Mouse (Mus musculus): ENCODE data around the gene Siglecf. TPM values are rescaled to one million over a fixed set of nuclear protein-coding genes. Genes with fewer than 3 reads are reported as not detected.

Gene Siglecf
- polyA plus RNA-seq (2014; fragmentation: Illumina TruSeq; extraction: RNeasy Lipid Tissue Mini Kit (QIAGEN cat#74804); ENCODE audit: low read depth, low replicate concordance) = not detected

DNA sequence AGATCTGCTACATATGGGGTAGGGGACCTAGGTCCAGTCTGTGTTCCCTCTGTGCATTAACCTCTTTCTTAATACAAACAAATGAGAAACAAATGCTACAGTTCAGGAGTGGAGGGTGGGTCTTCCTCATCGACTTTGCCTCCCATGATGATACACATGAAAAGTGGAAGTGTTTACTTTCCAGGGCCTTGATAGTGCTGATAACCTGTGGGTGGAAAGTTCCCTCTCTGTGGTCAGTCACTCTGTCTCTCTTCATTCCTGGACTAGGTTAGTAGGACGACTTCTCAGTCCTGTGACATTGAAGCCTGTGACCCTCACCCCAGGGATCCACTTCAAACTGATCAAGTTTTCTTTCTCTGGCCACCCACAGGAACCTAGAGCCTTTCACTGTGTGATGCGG, at the start of gene Siglecf:
Gene Siglecf, plus strand, starts transcription at position 188 of the 400 bp plus-strand sequence.

DNA sequence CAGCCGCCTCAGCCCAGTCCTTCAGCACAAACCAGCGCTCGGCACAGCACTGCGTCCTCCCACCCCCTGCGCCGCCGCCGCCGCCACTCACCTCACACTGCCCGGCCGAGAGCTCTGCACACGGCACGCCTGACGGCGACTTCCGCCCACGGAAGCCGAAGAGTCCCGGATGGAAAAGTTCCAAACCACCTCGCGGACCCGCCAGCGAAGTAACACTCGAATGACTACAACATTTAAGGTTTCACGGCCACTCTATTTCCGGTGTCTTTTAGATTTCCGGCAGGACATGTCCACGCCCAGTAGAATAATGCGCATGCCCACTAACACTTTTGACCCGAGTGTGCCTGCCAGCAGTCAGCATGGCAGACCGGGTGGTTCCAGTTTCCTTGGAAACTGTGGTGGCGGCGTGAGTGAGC, 38.1 kb upstream of the Siglecf start, which contains the start of gene Zfp715:
Gene Zfp715, minus strand, starts transcription at position 282 of the 416 bp plus-strand sequence.

DNA sequence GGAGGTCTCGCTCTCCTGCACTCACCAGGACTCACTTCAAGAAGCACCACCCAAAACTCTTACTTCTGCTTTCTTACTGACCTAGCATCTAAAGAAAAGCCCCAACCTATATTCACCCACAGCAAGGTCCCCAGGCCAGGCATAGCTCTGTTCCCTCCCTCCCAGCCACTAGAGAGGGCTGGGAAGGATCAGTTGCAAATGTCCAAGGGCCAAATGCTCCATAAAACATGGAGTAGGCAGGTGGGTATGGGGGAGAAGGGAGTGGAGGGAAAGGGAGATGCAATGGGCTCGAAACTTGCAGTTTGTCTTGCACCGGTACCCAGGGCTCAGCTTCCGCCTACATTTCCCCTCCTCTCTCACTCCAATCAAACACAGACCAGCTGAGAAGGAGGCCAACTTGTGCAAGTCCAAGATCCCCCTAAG, 57.0 kb downstream of the Siglecf start, which contains the start of gene Siglecg:
Gene Siglecg, plus strand, starts transcription at position 74 of the 423 bp plus-strand sequence.

Other genes with a start within 250 kb of the Siglecf start
- not detected for gene Zfp936, start 237.1 kb upstream of the Siglecf start, polyA plus RNA-seq (2014; fragmentation: Illumina TruSeq; extraction: RNeasy Lipid Tissue Mini Kit (QIAGEN cat#74804); ENCODE audit: low read depth, low replicate concordance)
- gene Zfp715, start 38.0 kb upstream of the Siglecf start, polyA plus RNA-seq (2014; fragmentation: Illumina TruSeq; extraction: RNeasy Lipid Tissue Mini Kit (QIAGEN cat#74804); ENCODE audit: low read depth, low replicate concordance) = 38.8 TPM
- not detected for gene Siglecg, start 56.9 kb downstream of the Siglecf start, polyA plus RNA-seq (2014; fragmentation: Illumina TruSeq; extraction: RNeasy Lipid Tissue Mini Kit (QIAGEN cat#74804); ENCODE audit: low read depth, low replicate concordance)
- not detected for gene Lim2, start 76.3 kb downstream of the Siglecf start, polyA plus RNA-seq (2014; fragmentation: Illumina TruSeq; extraction: RNeasy Lipid Tissue Mini Kit (QIAGEN cat#74804); ENCODE audit: low read depth, low replicate concordance)
- not detected for gene Nkg7, start 85.7 kb downstream of the Siglecf start, polyA plus RNA-seq (2014; fragmentation: Illumina TruSeq; extraction: RNeasy Lipid Tissue Mini Kit (QIAGEN cat#74804); ENCODE audit: low read depth, low replicate concordance)
- gene Cldnd2, start 89.4 kb downstream of the Siglecf start, polyA plus RNA-seq (2014; fragmentation: Illumina TruSeq; extraction: RNeasy Lipid Tissue Mini Kit (QIAGEN cat#74804); ENCODE audit: low read depth, low replicate concordance) = not detected
- gene Etfb, start 92.7 kb downstream of the Siglecf start, polyA plus RNA-seq (2014; fragmentation: Illumina TruSeq; extraction: RNeasy Lipid Tissue Mini Kit (QIAGEN cat#74804); ENCODE audit: low read depth, low replicate concordance) = 12.4 TPM
- gene Gm45233, start 92.8 kb downstream of the Siglecf start, polyA plus RNA-seq (2014; fragmentation: Illumina TruSeq; extraction: RNeasy Lipid Tissue Mini Kit (QIAGEN cat#74804); ENCODE audit: low read depth, low replicate concordance) = not detected
- 0.89 TPM for gene Vsig10l, start 111.8 kb downstream of the Siglecf start, polyA plus RNA-seq (2014; fragmentation: Illumina TruSeq; extraction: RNeasy Lipid Tissue Mini Kit (QIAGEN cat#74804); ENCODE audit: low read depth, low replicate concordance)
- not detected for gene Iglon5, start 138.7 kb downstream of the Siglecf start, polyA plus RNA-seq (2014; fragmentation: Illumina TruSeq; extraction: RNeasy Lipid Tissue Mini Kit (QIAGEN cat#74804); ENCODE audit: low read depth, low replicate concordance)
- gene 4931406B18Rik, start 154.6 kb downstream of the Siglecf start, polyA plus RNA-seq (2014; fragmentation: Illumina TruSeq; extraction: RNeasy Lipid Tissue Mini Kit (QIAGEN cat#74804); ENCODE audit: low read depth, low replicate concordance) = not detected
- 1.7 TPM for gene Cd33, start 193.1 kb downstream of the Siglecf start, polyA plus RNA-seq (2014; fragmentation: Illumina TruSeq; extraction: RNeasy Lipid Tissue Mini Kit (QIAGEN cat#74804); ENCODE audit: low read depth, low replicate concordance)
- gene Zfp658, start 210.9 kb downstream of the Siglecf start, polyA plus RNA-seq (2014; fragmentation: Illumina TruSeq; extraction: RNeasy Lipid Tissue Mini Kit (QIAGEN cat#74804); ENCODE audit: low read depth, low replicate concordance) = 1.6 TPM
- 13.8 TPM for gene Zfp719, start 228.3 kb downstream of the Siglecf start, polyA plus RNA-seq (2014; fragmentation: Illumina TruSeq; extraction: RNeasy Lipid Tissue Mini Kit (QIAGEN cat#74804); ENCODE audit: low read depth, low replicate concordance)